Mouse (Mus musculus): ENCODE data around the gene Ang5. TPM values are rescaled to one million over a fixed set of nuclear protein-coding genes. Genes with fewer than 3 reads are reported as not detected.

Gene Ang5
- polyA plus RNA-seq (2015; fragmentation: Nextera tagmentation; extraction: Ambion mirVana): not detected in 2 replicates

GRCm38 (mm10) chr14:43956769-43957168 lies at the start of gene Ang5:
Ang5 (plus strand) TSS chr14:43957069.

GRCm38 (mm10) chr14:43923459-43923858 lies 33.4 kb upstream of the Ang5 start, which contains the start of gene Ear10:
Ear10 (minus strand) TSS chr14:43923559.

GRCm38 (mm10) chr14:43924688-43925403 lies 32.0 kb upstream of the Ang5 start, which contains the start of gene Gm8113:
Gm8113 (plus strand) TSS chr14:43925390.

GRCm38 (mm10) chr14:44002169-44002568 lies 45.3 kb downstream of the Ang5 start, which contains the start of gene Ang6:
Ang6 (minus strand) TSS chr14:44002269.

Other genes with a start within 250 kb of the Ang5 start
- not detected in 2 replicates for gene Gm16506, start 229.6 kb upstream of the Ang5 start, polyA plus RNA-seq (2015; fragmentation: Nextera tagmentation; extraction: Ambion mirVana)
- not detected in 2 replicates for gene Gm6526, start 209.2 kb upstream of the Ang5 start, polyA plus RNA-seq (2015; fragmentation: Nextera tagmentation; extraction: Ambion mirVana)
- not detected in 2 replicates for gene Gm8180, start 172.3 kb upstream of the Ang5 start, polyA plus RNA-seq (2015; fragmentation: Nextera tagmentation; extraction: Ambion mirVana)
- gene Ear1, start 81.6 kb upstream of the Ang5 start, polyA plus RNA-seq (2015; fragmentation: Nextera tagmentation; extraction: Ambion mirVana): 0.46 and 0.82 TPM in 2 replicates
- not detected in 2 replicates for gene Ear10, start 33.5 kb upstream of the Ang5 start, polyA plus RNA-seq (2015; fragmentation: Nextera tagmentation; extraction: Ambion mirVana)
- 8.4 and 10.0 TPM in 2 replicates for gene Gm8113, start 31.7 kb upstream of the Ang5 start, polyA plus RNA-seq (2015; fragmentation: Nextera tagmentation; extraction: Ambion mirVana)
- gene Ang6, start 45.2 kb downstream of the Ang5 start, polyA plus RNA-seq (2015; fragmentation: Nextera tagmentation; extraction: Ambion mirVana): not detected in 2 replicates
- gene Ear2, start 145.6 kb downstream of the Ang5 start, polyA plus RNA-seq (2015; fragmentation: Nextera tagmentation; extraction: Ambion mirVana): 19.1 and 24.2 TPM in 2 replicates
- not detected in 2 replicates for gene Gm3327, start 166.8 kb downstream of the Ang5 start, polyA plus RNA-seq (2015; fragmentation: Nextera tagmentation; extraction: Ambion mirVana)
- gene Gm8212, start 240.6 kb downstream of the Ang5 start, polyA plus RNA-seq (2015; fragmentation: Nextera tagmentation; extraction: Ambion mirVana): not detected in 2 replicates

Measured in spleen, postnatal 0 days (tissue).